Mouse (Mus musculus): ENCODE results near the gene Rplp2. TPM values are rescaled to one million over a fixed set of nuclear protein-coding genes. Genes with fewer than 3 reads are reported as not detected.
A peak's percentile ranks its signal among the peaks of the same experiment; 100 is the strongest.

Rplp2 gene
- polyA plus RNA-seq, 1 experiment, result 977 TPM

- Histone ChIP-seq H3K4me1 (ENCODE audit: control insufficient read depth, insufficient read depth, low read length) (peaks cover 33% of the 10 kb centered on the region), H3K27ac (ENCODE audit: insufficient read depth, low read depth, low read length) (no peak overlapping the region; the same call in 1 of the 2 replicates), H3K4me3 (ENCODE audit: insufficient read depth, low read depth, low read length) (no peak overlapping the region)
- TF ChIP-seq POLR2A (IDR thresholded peaks at IDR 0.05; ENCODE audit: insufficient read depth, low read depth, low read length) (no peak), CTCF (IDR thresholded peaks at IDR 0.05; ENCODE audit: insufficient read depth, low read depth, low read length) (no peak)
- 12% methylated on average over 8 of the region's 8 CpGs for WGBS
Observed at GRCm38 (mm10) chr7:141468522-141469211, 21.5 kb downstream of the Rplp2 start.

- no peak for TF ChIP-seq CTCF (IDR thresholded peaks at IDR 0.05; ENCODE audit: insufficient read depth, low read depth, low read length)
- no peak for TF ChIP-seq POLR2A (IDR thresholded peaks at IDR 0.05; ENCODE audit: insufficient read depth, low read depth, low read length)
- 90% methylated on average over 6 of the region's 6 CpGs for WGBS
- Histone ChIP-seq H3K4me3 (ENCODE audit: insufficient read depth, low read depth, low read length) (no peak overlapping the region), H3K4me1 (ENCODE audit: control insufficient read depth, insufficient read depth, low read length) (peaks cover 35% of the 10 kb centered on the region), H3K27ac (ENCODE audit: insufficient read depth, low read depth, low read length) (no peak overlapping the region)
Observed at GRCm38 (mm10) chr7:141469352-141469751, 22.2 kb downstream of the Rplp2 start.

GRCm38 (mm10) chr7:141469901-141470636 lies 22.9 kb downstream of the Rplp2 start:
- peaks cover 35% of the 10 kb centered on the region for H3K4me1 ChIP-seq (ENCODE audit: control insufficient read depth, insufficient read depth, low read length)
- H3K27ac ChIP-seq (ENCODE audit: insufficient read depth, low read depth, low read length), result no peak overlapping the region
- H3K4me3 ChIP-seq (ENCODE audit: insufficient read depth, low read depth, low read length), result no peak overlapping the region
- WGBS, result 88% methylated on average over 18 of the region's 18 CpGs
- TF ChIP-seq POLR2A (IDR thresholded peaks at IDR 0.05; ENCODE audit: insufficient read depth, low read depth, low read length), result no peak
- TF ChIP-seq CTCF (IDR thresholded peaks at IDR 0.05; ENCODE audit: insufficient read depth, low read depth, low read length), result no peak

- 97% methylated on average over 10 of the region's 10 CpGs for WGBS
- no peak overlapping the region for H3K4me3 ChIP-seq (ENCODE audit: insufficient read depth, low read depth, low read length)
- peaks cover 37% of the 10 kb centered on the region for H3K4me1 ChIP-seq (ENCODE audit: control insufficient read depth, insufficient read depth, low read length)
- no peak overlapping the region for H3K27ac ChIP-seq (ENCODE audit: insufficient read depth, low read depth, low read length)
- TF ChIP-seq POLR2A (IDR thresholded peaks at IDR 0.05; ENCODE audit: insufficient read depth, low read depth, low read length), result no peak
- no peak for TF ChIP-seq CTCF (IDR thresholded peaks at IDR 0.05; ENCODE audit: insufficient read depth, low read depth, low read length)
Observed at GRCm38 (mm10) chr7:141470637-141470944, 23.4 kb downstream of the Rplp2 start.

- WGBS, result 74% methylated on average over 1 of the region's 1 CpGs
- H3K4me3 ChIP-seq (ENCODE audit: insufficient read depth, low read depth, low read length), result no peak overlapping the region
- H3K27ac ChIP-seq (ENCODE audit: insufficient read depth, low read depth, low read length), result no peak overlapping the region
- no peak for TF ChIP-seq POLR2A (IDR thresholded peaks at IDR 0.05; ENCODE audit: insufficient read depth, low read depth, low read length)
- TF ChIP-seq CTCF (IDR thresholded peaks at IDR 0.05; ENCODE audit: insufficient read depth, low read depth, low read length), result no peak
- peaks cover 42% of the 10 kb centered on the region for H3K4me1 ChIP-seq (ENCODE audit: control insufficient read depth, insufficient read depth, low read length)
Observed at GRCm38 (mm10) chr7:141471236-141471635, 24.1 kb downstream of the Rplp2 start.

- TF ChIP-seq POLR2A (IDR thresholded peaks at IDR 0.05; ENCODE audit: insufficient read depth, low read depth, low read length) (no peak), CTCF (IDR thresholded peaks at IDR 0.05; ENCODE audit: insufficient read depth, low read depth, low read length) (no peak)
- WGBS, result 80% methylated on average over 6 of the region's 6 CpGs
- H3K27ac ChIP-seq (ENCODE audit: insufficient read depth, low read depth, low read length), result no peak overlapping the region
Observed at GRCm38 (mm10) chr7:141472226-141472625, 25.1 kb downstream of the Rplp2 start.

GRCm38 (mm10) chr7:141472763-141473162 lies 25.6 kb downstream of the Rplp2 start:
- whole genome bisulfite sequencing, result 85% methylated on average over 6 of the region's 6 CpGs
- no peak overlapping the region for H3K27ac ChIP-seq (ENCODE audit: insufficient read depth, low read depth, low read length)
- H3K4me3 ChIP-seq (ENCODE audit: insufficient read depth, low read depth, low read length), result no peak overlapping the region
- TF ChIP-seq POLR2A (IDR thresholded peaks at IDR 0.05; ENCODE audit: insufficient read depth, low read depth, low read length) (no peak), CTCF (IDR thresholded peaks at IDR 0.05; ENCODE audit: insufficient read depth, low read depth, low read length) (no peak)
- H3K4me1 ChIP-seq (ENCODE audit: control insufficient read depth, insufficient read depth, low read length), result peaks cover 39% of the 10 kb centered on the region

More at GRCm38 (mm10) chr7:141472226-141472625, 25.1 kb downstream of the Rplp2 start:
- Histone ChIP-seq H3K4me1 (ENCODE audit: control insufficient read depth, insufficient read depth, low read length) (peaks cover 44% of the 10 kb centered on the region), H3K4me3 (ENCODE audit: insufficient read depth, low read depth, low read length) (no peak overlapping the region)

- WGBS, result 7% methylated on average over 5 of the region's 5 CpGs
- TF ChIP-seq POLR2A (IDR thresholded peaks at IDR 0.05; ENCODE audit: insufficient read depth, low read depth, low read length) (no peak), CTCF (IDR thresholded peaks at IDR 0.05; ENCODE audit: insufficient read depth, low read depth, low read length) (no peak)
- Histone ChIP-seq H3K4me1 (ENCODE audit: control insufficient read depth, insufficient read depth, low read length) (peaks cover 25% of the 10 kb centered on the region), H3K27ac (ENCODE audit: insufficient read depth, low read depth, low read length) (no peak overlapping the region), H3K4me3 (ENCODE audit: insufficient read depth, low read depth, low read length) (peak overlapping the region; percentile 65)
Observed at GRCm38 (mm10) chr7:141474160-141474559, 27.0 kb downstream of the Rplp2 start.

Data from olfactory bulb, adult 2 months (tissue).